Comparison of ENCODE assay signal across 8 mouse cellular contexts in genomic region chr1:133133425-133133824, GRCm38 (mm10). TPM values are rescaled to one million over a fixed set of nuclear protein-coding genes. Genes with fewer than 3 reads are reported as not detected.
DNase-seq lines count a peak whose midpoint lies in the region; ATAC-seq and TF ChIP-seq lines count a peak whose summit lies in the region.

No protein-coding gene starts in this region.

- no peaks in the 10 kb centered on the region for H3K9me3 ChIP-seq in heart, embryonic 11.5 days (replicated peaks; ENCODE audit: control insufficient read depth, low read length)
- H3K9me3 ChIP-seq in liver, embryonic 11.5 days (ENCODE audit: control insufficient read depth, low read length) = no peaks in the 10 kb centered on the region

- H3K36me3 ChIP-seq in heart, embryonic 11.5 days (ENCODE audit: control insufficient read depth, insufficient read depth, low read length) = peaks cover 13% of the 10 kb centered on the region
- H3K36me3 ChIP-seq in liver, embryonic 11.5 days (ENCODE audit: control insufficient read depth, insufficient read depth, low read length) = peaks cover 34% of the 10 kb centered on the region

- no peak overlapping the region for H3K27ac ChIP-seq in cerebellum, adult 2 months (ENCODE audit: insufficient read depth, low read length)
- peak overlapping the region; percentile 99; the same call in 1 of the 2 replicates for H3K27ac ChIP-seq in heart, embryonic 11.5 days (ENCODE audit: low read depth, low read length)
- peak overlapping the region; percentile 97 for H3K27ac ChIP-seq in liver, embryonic 11.5 days (ENCODE audit: low read depth, low read length)
- H3K27ac ChIP-seq in olfactory bulb, adult 2 months (ENCODE audit: insufficient read depth, low read depth, low read length) = no peak overlapping the region

- TF ChIP-seq POLR2A in cerebellum, adult 2 months (IDR thresholded peaks at IDR 0.05; ENCODE audit: borderline replicate concordance, insufficient read depth, low read length) = no peak
- TF ChIP-seq POLR2A in olfactory bulb, adult 2 months (IDR thresholded peaks at IDR 0.05; ENCODE audit: insufficient read depth, low read depth, low read length) = no peak

- H3K4me2 ChIP-seq in heart, embryonic 11.5 days = peak overlapping the region; percentile 84
- peak overlapping the region; percentile 88 for H3K4me2 ChIP-seq in liver, embryonic 11.5 days

- no peak for DNase-seq in cerebellum, adult 2 months
- DNase-seq in cerebellum, postnatal 14 days = no peak
- DNase-seq in NIH3T3 (ENCODE audit: low read depth) = peak; percentile 64
- DNase-seq in liver, embryonic 11.5 days (ENCODE audit: low spot score) = no peak
- DNase-seq in right cerebral cortex, postnatal 25 days = no peak
- DNase-seq in urinary bladder, postnatal 10 days (ENCODE audit: low spot score) = no peak

- ATAC-seq in heart, embryonic 11.5 days (replicated peaks; ENCODE audit: insufficient number of reproducible peaks, low FRiP score, low TSS enrichment) = no peak
- ATAC-seq in liver, embryonic 11.5 days (replicated peaks; ENCODE audit: low FRiP score) = peak; percentile 11

- TF ChIP-seq CTCF in cerebellum, adult 2 months (IDR thresholded peaks at IDR 0.05; ENCODE audit: borderline replicate concordance, insufficient read depth, low read depth, low read length) = no peak
- TF ChIP-seq CTCF in olfactory bulb, adult 2 months (IDR thresholded peaks at IDR 0.05; ENCODE audit: insufficient read depth, low read depth, low read length) = no peak

- H3K9ac ChIP-seq in heart, embryonic 11.5 days (ENCODE audit: low read depth, low read length) = peak overlapping the region; percentile 99
- peak overlapping the region; percentile 100 for H3K9ac ChIP-seq in liver, embryonic 11.5 days (ENCODE audit: low read depth, low read length)

- peak overlapping the region; percentile 81 for H3K4me3 ChIP-seq in cerebellum, adult 2 months (replicated peaks; ENCODE audit: insufficient read depth, low read depth, low read length)
- H3K4me3 ChIP-seq in heart, embryonic 11.5 days (ENCODE audit: low read depth, low read length) = peak overlapping the region; percentile 99
- peak overlapping the region; percentile 99 for H3K4me3 ChIP-seq in liver, embryonic 11.5 days (ENCODE audit: low read depth, low read length)
- peak overlapping the region; percentile 89 for H3K4me3 ChIP-seq in olfactory bulb, adult 2 months (ENCODE audit: insufficient read depth, low read depth, low read length)

- WGBS in cerebellum, adult 2 months = 6% methylated on average over 2 of the region's 2 CpGs
- 7% methylated on average over 2 of the region's 2 CpGs for WGBS in heart, embryonic 11.5 days (ENCODE audit: insufficient replicate concordance)
- WGBS in liver, embryonic 11.5 days = 9% methylated on average over 2 of the region's 2 CpGs
- WGBS in olfactory bulb, adult 2 months = 12% methylated on average over 2 of the region's 2 CpGs

- H3K4me1 ChIP-seq in cerebellum, adult 2 months (ENCODE audit: control insufficient read depth, insufficient read depth, low read length) = no peaks in the 10 kb centered on the region; the same call in 1 of the 2 replicates
- H3K4me1 ChIP-seq in heart, embryonic 11.5 days (ENCODE audit: control insufficient read depth, insufficient read depth, low read length) = peaks cover 10% of the 10 kb centered on the region
- H3K4me1 ChIP-seq in liver, embryonic 11.5 days (replicated peaks; ENCODE audit: control insufficient read depth, insufficient read depth, low read length) = peaks cover 24% of the 10 kb centered on the region
- peaks cover 8% of the 10 kb centered on the region; the same call in 1 of the 2 replicates for H3K4me1 ChIP-seq in olfactory bulb, adult 2 months (ENCODE audit: control insufficient read depth, insufficient read depth, low read length)

- H3K27me3 ChIP-seq in cerebellum, adult 2 months (ENCODE audit: control insufficient read depth, insufficient read depth, low read length) = no peaks in the 10 kb centered on the region
- no peaks in the 10 kb centered on the region for H3K27me3 ChIP-seq in heart, embryonic 11.5 days (ENCODE audit: control insufficient read depth, insufficient read depth, low read length)
- no peaks in the 10 kb centered on the region for H3K27me3 ChIP-seq in liver, embryonic 11.5 days (replicated peaks; ENCODE audit: control insufficient read depth, insufficient read depth, low read length)

RNA-seq across cellular contexts. Expression of gene Ppp1r15b, which starts 2.5 kb away (rescaled TPM):
- polyA plus RNA-seq in cerebellum, adult 2 months (2012; rRNA removed) = 31.7 and 32.1 TPM in 2 replicates
- polyA plus RNA-seq in heart, embryonic 11.5 days (2014; fragmentation: Nextera tagmentation; extraction: Ambion mirVana) = 33.6 and 40.8 TPM in 2 replicates
- polyA plus RNA-seq in liver, embryonic 11.5 days (2014; fragmentation: Nextera tagmentation; extraction: Ambion mirVana) = 89.0 and 95.4 TPM in 2 replicates
- polyA plus RNA-seq in olfactory bulb, adult 2 months (2012; ENCODE audit: insufficient read depth, insufficient read length, low replicate concordance, missing spikeins) = not detected in 2 replicates

RNA-seq across cellular contexts. Expression of gene Plekha6, which starts 30.6 kb away (rescaled TPM):
- 73.7 and 77.2 TPM in 2 replicates for polyA plus RNA-seq in cerebellum, adult 2 months (2012; rRNA removed)
- 13.6 and 14.8 TPM in 2 replicates for polyA plus RNA-seq in heart, embryonic 11.5 days (2014; fragmentation: Nextera tagmentation; extraction: Ambion mirVana)
- 4.1 and 4.3 TPM in 2 replicates for polyA plus RNA-seq in liver, embryonic 11.5 days (2014; fragmentation: Nextera tagmentation; extraction: Ambion mirVana)
- not detected in 2 replicates for polyA plus RNA-seq in olfactory bulb, adult 2 months (2012; ENCODE audit: insufficient read depth, insufficient read length, low replicate concordance, missing spikeins)

Comparison
In these comparisons a context has a peak if more than half of its experiments do, and no peak if none do; other contexts are left out.
1. H3K27ac ChIP-seq: peak in heart, embryonic 11.5 days (single experiment) and liver, embryonic 11.5 days (single experiment); none in cerebellum, adult 2 months (single experiment) and olfactory bulb, adult 2 months (single experiment).
2. Peak in every context shown above with its lines, with median percentiles within 50 percentile points of each other: H3K4me3 ChIP-seq.